Mouse (Mus musculus) liver, embryonic 11.5 days (tissue): ENCODE measurements around the gene Dmd. TPM values are rescaled to one million over a fixed set of nuclear protein-coding genes. Genes with fewer than 3 reads are reported as not detected.
"Not testable (repeated sequence)": the region's sequence is repeated elsewhere in the genome, so short reads cannot be mapped to it uniquely, and the experiment has no call there.

Source experiments
- ATAC-seq: fragments of 200-750 bp; cut with Nextera tagmentation; replicated peaks from 2 replicates; pipeline ENCODE4 v1.8.0; 2017; ENCODE audit warnings: moderate number of reproducible peaks, mild to moderate bottlenecking, moderate TSS enrichment, moderate library complexity; ENCODE audit not compliant: low FRiP score
- DNase-seq: peaks from one replicate; pipeline ENCODE4 v3.0.0-alpha.2; 2017; ENCODE audit warnings: low spot score
- H3K27ac ChIP-seq: fragments of 300-500 bp; sonication (generic); 2 replicates; pipeline ENCODE4 v1.5.1; 2014; ENCODE audit warnings: mild to moderate bottlenecking, low read depth, low read length, control low read depth
- H3K27me3 ChIP-seq: fragments of 300-500 bp; sonication (generic); replicated peaks from 2 replicates; pipeline ENCODE4 v1.6.1; 2014; ENCODE audit warnings: low read length, mixed read lengths; ENCODE audit not compliant: control insufficient read depth, insufficient read depth
- H3K36me3 ChIP-seq: fragments of 300-500 bp; sonication (generic); 2 replicates; pipeline ENCODE4 v1.6.1; 2014; ENCODE audit warnings: mild to moderate bottlenecking, low read length, moderate library complexity, mixed read lengths; ENCODE audit not compliant: control insufficient read depth, insufficient read depth
- H3K4me1 ChIP-seq: fragments of 300-500 bp; sonication (generic); replicated peaks from 2 replicates; pipeline ENCODE4 v1.6.1; 2014; ENCODE audit warnings: low read length, mixed read lengths; ENCODE audit not compliant: control insufficient read depth, insufficient read depth
- H3K4me2 ChIP-seq: fragments of 300-500 bp; sonication (generic); 2 replicates; pipeline ENCODE4 v1.6.1; 2014; ENCODE audit warnings: mild to moderate bottlenecking, control low read depth, moderate library complexity
- H3K4me3 ChIP-seq: fragments of 300-500 bp; sonication (generic); 2 replicates; pipeline ENCODE4 v1.5.1; 2014; ENCODE audit warnings: low read depth, low read length, control low read depth
- H3K9ac ChIP-seq: fragments of 300-500 bp; sonication (generic); 2 replicates; pipeline ENCODE4 v1.6.1; 2014; ENCODE audit warnings: low read depth, low read length, control low read depth
- H3K9me3 ChIP-seq: fragments of 300-500 bp; sonication (generic); 2 replicates; pipeline ENCODE4 v1.6.1; 2016; ENCODE audit warnings: low read length, inconsistent platforms, mixed read lengths; ENCODE audit not compliant: control insufficient read depth
- WGBS: fragments of 180-500 bp; shearing (Covaris S2); extraction: QIAGEN DNeasy Blood & Tissue Kit; methylation state at CpG from one replicate; pipeline ENCODE4 v1.1.7; 2014; 5-methylcytosine and 5-hydroxymethylcytosine counted together
- polyA plus RNA-seq: library from polyadenylated mRNA; unstranded; fragments of >200 nt; fragmentation: Nextera tagmentation; extraction: Ambion mirVana; gene quantifications from 2 replicates; pipeline ENCODE4 v1.2.1, GENCODE M21; 2014

Gene Dmd
- polyA plus RNA-seq, 1 experiment from 2014 or later = 11.0 TPM

GRCm38 (mm10) chrX:84062431-84062830, 1113.8 kb downstream of the Dmd start:
- DNase-seq, H3K4me3 ChIP-seq, H3K9me3 ChIP-seq, ATAC-seq, H3K27ac ChIP-seq, H3K36me3 ChIP-seq, H3K27me3 ChIP-seq, H3K9ac ChIP-seq, H3K4me1 ChIP-seq, H3K4me2 ChIP-seq: not testable (repeated sequence)
- WGBS = 89% methylated on average over 3 of the region's 3 CpGs

- Histone ChIP-seq H3K36me3 (no peaks in the 10 kb centered on the region), H3K27me3 (no peaks in the 10 kb centered on the region), H3K9me3 (no peaks in the 10 kb centered on the region), H3K9ac (no peak overlapping the region), H3K4me2 (no peak overlapping the region), H3K27ac (no peak overlapping the region), H3K4me3 (no peak overlapping the region), H3K4me1 (no peaks in the 10 kb centered on the region)
- DNase-seq (no peak), ATAC-seq (no peak)
- WGBS = 58% methylated on average over 2 of the region's 2 CpGs
Observed at GRCm38 (mm10) chrX:84165872-84166271, 1217.2 kb downstream of the Dmd start.

GRCm38 (mm10) chrX:84241297-84241859, 1292.7 kb downstream of the Dmd start:
- no peak overlapping the region for H3K4me2 ChIP-seq
- H3K9ac ChIP-seq = no peak overlapping the region
- no peaks in the 10 kb centered on the region for H3K9me3 ChIP-seq
- H3K27me3 ChIP-seq = no peaks in the 10 kb centered on the region
- no peaks in the 10 kb centered on the region for H3K4me1 ChIP-seq
- no peak for ATAC-seq
- WGBS = 56% methylated on average over 2 of the region's 2 CpGs
- no peak overlapping the region for H3K27ac ChIP-seq
- H3K36me3 ChIP-seq = no peaks in the 10 kb centered on the region
- DNase-seq = no peak
- no peak overlapping the region for H3K4me3 ChIP-seq

GRCm38 (mm10) chrX:84330593-84330992, 1381.9 kb downstream of the Dmd start:
- Histone ChIP-seq H3K4me1 (no peaks in the 10 kb centered on the region), H3K9me3 (no peaks in the 10 kb centered on the region), H3K27me3 (no peaks in the 10 kb centered on the region), H3K27ac (no peak overlapping the region), H3K4me3 (no peak overlapping the region), H3K4me2 (no peak overlapping the region), H3K9ac (no peak overlapping the region), H3K36me3 (no peaks in the 10 kb centered on the region)
- DNase-seq (no peak), ATAC-seq (no peak)

- Histone ChIP-seq H3K4me3 (no peak overlapping the region), H3K4me1 (no peaks in the 10 kb centered on the region), H3K9ac (no peak overlapping the region), H3K4me2 (no peak overlapping the region), H3K9me3 (no peaks in the 10 kb centered on the region), H3K27ac (no peak overlapping the region), H3K36me3 (no peaks in the 10 kb centered on the region), H3K27me3 (no peaks in the 10 kb centered on the region)
- ATAC-seq (no peak), DNase-seq (no peak)
- WGBS = 79% methylated on average over 1 of the region's 1 CpGs
Observed at GRCm38 (mm10) chrX:84332177-84332576, 1383.5 kb downstream of the Dmd start.

- H3K9me3 ChIP-seq = no peaks in the 10 kb centered on the region
- H3K27ac ChIP-seq = no peak overlapping the region
- no peaks in the 10 kb centered on the region for H3K4me1 ChIP-seq
- H3K27me3 ChIP-seq = no peaks in the 10 kb centered on the region
- no peak for DNase-seq
- no peak overlapping the region for H3K9ac ChIP-seq
- H3K4me2 ChIP-seq = no peak overlapping the region
- H3K36me3 ChIP-seq = no peaks in the 10 kb centered on the region
- no peak overlapping the region for H3K4me3 ChIP-seq
- no peak for ATAC-seq
Observed at GRCm38 (mm10) chrX:84364981-84365380, 1416.3 kb downstream of the Dmd start.

GRCm38 (mm10) chrX:84435608-84436007, 1486.9 kb downstream of the Dmd start:
- ATAC-seq (no peak), DNase-seq (no peak)
- no peak overlapping the region for H3K4me3 ChIP-seq
- H3K36me3 ChIP-seq = no peaks in the 10 kb centered on the region
- H3K9me3 ChIP-seq = no peaks in the 10 kb centered on the region
- 67% methylated on average over 4 of the region's 4 CpGs for WGBS
- no peak overlapping the region for H3K4me2 ChIP-seq
- H3K27me3 ChIP-seq = no peaks in the 10 kb centered on the region
- H3K4me1 ChIP-seq = no peaks in the 10 kb centered on the region
- no peak overlapping the region for H3K27ac ChIP-seq
- H3K9ac ChIP-seq = no peak overlapping the region

GRCm38 (mm10) chrX:84436556-84436955, 1487.9 kb downstream of the Dmd start:
- DNase-seq = no peak
- WGBS = 80% methylated on average over 4 of the region's 4 CpGs
- Histone ChIP-seq H3K9ac (no peak overlapping the region), H3K27me3 (no peaks in the 10 kb centered on the region), H3K4me3 (no peak overlapping the region), H3K36me3 (no peaks in the 10 kb centered on the region), H3K9me3 (no peaks in the 10 kb centered on the region), H3K4me1 (no peaks in the 10 kb centered on the region), H3K4me2 (no peak overlapping the region), H3K27ac (no peak overlapping the region)
- no peak for ATAC-seq

GRCm38 (mm10) chrX:84442996-84443395, 1494.3 kb downstream of the Dmd start:
- Histone ChIP-seq H3K36me3 (no peaks in the 10 kb centered on the region), H3K4me2 (no peak overlapping the region), H3K27ac (no peak overlapping the region), H3K27me3 (no peaks in the 10 kb centered on the region), H3K4me3 (no peak overlapping the region), H3K9me3 (no peaks in the 10 kb centered on the region), H3K4me1 (no peaks in the 10 kb centered on the region), H3K9ac (no peak overlapping the region)
- 62% methylated on average over 3 of the region's 3 CpGs for WGBS
- no peak for DNase-seq
- ATAC-seq = no peak
